Mouse (Mus musculus) common myeloid progenitor, adult 5-6 weeks (primary cell): ENCODE data around the gene Hic1. TPM values are rescaled to one million over a fixed set of nuclear protein-coding genes. Genes with fewer than 3 reads are reported as not detected.

Experiments used
- ATAC-seq: replicated peaks from 2 replicates; pipeline ENCODE4 v1.8.0; 2016; ENCODE audit warnings: low read depth, mild to moderate bottlenecking, moderate TSS enrichment, inconsistent platforms; ENCODE audit not compliant: poor library complexity, severe bottlenecking
- total RNA-seq: library from RNA; stranded (forward); fragments of 200-1000, 187-1606 nt; gene quantifications from 2 replicates; pipeline ENCODE4 v1.2.3, GENCODE M21; 2017

Hic1 gene
- total RNA-seq, 1 experiment from 2014 or later = 1.1 TPM

DNA sequence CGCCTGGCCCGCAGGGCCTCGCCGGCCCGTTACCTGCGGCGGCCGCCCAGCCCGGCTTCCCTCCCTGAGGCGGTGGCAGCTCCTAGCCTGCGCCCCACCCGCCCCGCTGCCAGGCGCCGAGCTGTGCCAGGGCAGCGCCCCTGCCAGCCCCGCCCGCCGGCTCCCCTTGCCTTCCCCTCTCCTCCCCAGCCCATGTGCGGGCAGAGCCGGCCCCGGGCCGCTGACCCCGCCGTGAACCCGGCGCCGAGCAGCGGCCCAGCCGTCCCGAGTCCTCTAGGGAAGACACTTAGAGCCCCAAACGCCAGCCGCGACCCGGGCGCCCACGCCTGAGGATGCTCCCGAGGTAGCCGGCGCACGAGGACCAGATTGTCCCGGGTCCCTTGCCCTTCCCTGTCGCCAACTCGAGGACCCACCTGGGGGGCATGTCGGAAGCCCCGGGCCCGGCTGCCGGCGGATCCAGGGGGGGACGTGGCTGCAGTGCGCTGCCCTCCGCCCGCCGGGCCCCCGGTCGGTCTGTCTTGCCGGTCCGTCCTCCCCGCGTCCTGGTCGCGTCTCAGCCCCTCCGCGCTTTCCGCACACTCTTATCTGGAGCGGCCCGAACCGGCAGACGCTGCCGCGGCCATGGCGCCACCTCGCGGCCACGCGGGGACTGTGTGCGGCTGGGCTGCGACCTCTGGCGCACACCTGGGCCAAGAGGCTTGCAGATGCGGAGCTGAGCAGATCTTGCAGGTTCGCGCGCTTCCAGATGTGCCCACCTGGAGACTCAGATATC, 543 bp downstream of the Hic1 start:
- ATAC-seq = 0 out of 2 replicates have a peak, but pooled peaks have one; percentile 11

GRCm38 (mm10) chr11:75167643-75168589, 1.4 kb downstream of the Hic1 start:
- no peak for ATAC-seq

- ATAC-seq = no peak
Observed at GRCm38 (mm10) chr11:75166861-75167642, 2.3 kb downstream of the Hic1 start.

DNA sequence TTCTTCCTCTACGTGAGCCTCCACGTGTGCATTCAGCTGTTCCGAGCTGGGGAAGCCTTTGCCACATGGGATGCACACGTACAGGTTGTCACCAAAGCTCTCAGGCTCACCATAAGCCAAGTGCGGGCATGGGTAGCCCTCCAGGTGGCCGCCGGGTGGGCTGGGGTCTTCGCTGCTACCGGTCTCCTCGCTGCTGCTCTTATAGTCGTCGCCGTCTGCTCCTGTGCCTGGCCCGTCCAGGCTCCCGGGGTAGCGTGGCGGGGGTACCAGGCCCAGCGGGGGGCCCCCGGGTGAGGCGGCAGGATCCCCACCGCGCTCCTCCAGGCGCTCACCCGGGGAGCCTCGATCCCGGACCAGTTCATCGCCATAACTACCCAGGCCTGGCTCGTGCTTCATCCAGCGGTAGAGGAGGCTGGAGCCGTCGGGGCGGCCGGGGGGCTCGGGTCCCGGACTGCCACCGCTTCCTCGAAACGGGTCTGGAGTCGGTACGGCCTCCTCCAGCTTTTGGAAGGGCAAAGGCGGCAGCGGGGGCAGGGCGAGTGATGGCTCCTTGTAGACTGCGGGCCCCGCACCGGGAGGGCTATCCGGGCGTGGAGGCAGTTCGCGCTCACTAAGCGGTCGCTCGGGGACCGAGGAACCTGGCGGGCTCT, 3.0 kb downstream of the Hic1 start:
- no peak for ATAC-seq

DNA sequence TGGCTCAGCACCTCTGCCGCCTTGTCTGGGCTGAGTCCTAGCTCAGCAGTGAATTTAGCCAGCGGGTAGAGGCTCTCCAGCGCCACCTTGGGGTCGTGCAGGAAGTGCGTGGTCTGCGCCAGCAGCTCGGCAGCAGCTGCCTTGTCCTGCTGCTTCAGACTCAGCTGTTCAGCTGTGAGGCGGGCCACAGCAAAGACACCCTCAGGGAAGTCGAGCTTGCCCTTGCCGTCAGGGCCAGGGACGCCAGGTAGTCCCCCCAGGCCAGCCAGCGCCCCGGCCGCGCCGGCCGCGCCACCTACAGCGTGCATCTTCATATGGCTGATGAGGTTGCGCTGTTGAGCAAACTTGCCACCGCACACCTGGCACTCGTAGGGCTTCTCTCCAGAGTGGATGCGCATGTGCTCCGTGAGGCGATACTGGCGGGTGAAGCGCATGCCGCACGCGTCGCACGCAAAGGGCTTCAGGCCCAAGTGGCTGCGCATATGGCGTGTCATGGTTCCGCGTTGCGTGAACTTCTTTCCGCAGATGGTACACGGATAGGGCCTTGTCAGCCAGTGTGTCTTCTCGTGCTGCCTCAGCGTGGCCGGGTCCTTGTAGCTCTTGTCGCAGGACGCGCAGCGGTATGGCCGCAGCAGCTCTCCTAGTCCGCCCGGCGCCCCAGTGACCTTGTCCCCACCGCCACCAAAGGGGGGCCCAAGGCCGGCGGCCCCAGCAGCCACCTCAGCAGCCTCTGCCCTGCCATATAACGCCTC, 3.7 kb downstream of the Hic1 start:
- peak; percentile 62 for ATAC-seq

- peak; percentile 76 for ATAC-seq
Observed at GRCm38 (mm10) chr11:75164750-75165149, 4.6 kb downstream of the Hic1 start.

DNA sequence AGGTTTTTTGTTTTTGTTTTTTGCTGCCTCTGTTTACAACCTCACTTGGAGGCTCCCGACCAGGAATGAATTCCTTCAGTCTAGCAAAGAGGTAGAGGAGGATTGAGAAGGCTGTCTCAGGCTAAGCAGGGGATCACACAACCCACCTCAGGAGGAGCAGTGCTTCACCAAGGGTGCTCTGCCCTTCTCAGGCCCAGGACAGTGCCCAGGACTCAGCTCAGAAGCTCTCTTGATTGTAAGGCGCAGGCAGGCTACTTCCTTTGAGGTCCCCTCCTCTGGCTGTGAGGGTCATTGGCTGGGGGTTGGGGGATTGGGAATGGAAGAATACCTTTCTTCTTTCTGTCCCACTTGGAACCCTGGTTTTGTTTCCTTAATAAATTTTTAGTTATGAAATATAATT, 5.3 kb downstream of the Hic1 start:
- no peak for ATAC-seq

DNA sequence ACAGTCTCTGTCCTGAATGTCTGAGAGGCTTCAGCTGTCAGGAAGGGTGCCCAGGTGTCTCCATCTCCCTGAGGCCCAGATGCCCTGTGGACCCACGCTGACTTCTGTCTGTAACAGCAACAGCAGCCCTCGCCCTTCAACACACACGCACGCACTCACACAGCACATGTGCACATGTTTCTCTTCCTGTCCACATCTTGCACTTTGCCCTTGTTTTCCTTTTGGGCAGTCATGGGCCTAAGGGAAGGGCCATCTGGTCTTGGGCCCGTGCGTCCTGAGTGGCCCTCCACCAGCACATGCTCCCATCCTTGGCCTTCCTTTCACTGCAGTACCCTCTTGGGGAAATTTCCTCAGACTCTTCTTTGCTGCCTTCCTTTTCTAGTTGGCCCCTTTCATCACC, 5.9 kb downstream of the Hic1 start:
- ATAC-seq = no peak

GRCm38 (mm10) chr11:75162591-75163080, 6.7 kb downstream of the Hic1 start:
- no peak for ATAC-seq

DNA sequence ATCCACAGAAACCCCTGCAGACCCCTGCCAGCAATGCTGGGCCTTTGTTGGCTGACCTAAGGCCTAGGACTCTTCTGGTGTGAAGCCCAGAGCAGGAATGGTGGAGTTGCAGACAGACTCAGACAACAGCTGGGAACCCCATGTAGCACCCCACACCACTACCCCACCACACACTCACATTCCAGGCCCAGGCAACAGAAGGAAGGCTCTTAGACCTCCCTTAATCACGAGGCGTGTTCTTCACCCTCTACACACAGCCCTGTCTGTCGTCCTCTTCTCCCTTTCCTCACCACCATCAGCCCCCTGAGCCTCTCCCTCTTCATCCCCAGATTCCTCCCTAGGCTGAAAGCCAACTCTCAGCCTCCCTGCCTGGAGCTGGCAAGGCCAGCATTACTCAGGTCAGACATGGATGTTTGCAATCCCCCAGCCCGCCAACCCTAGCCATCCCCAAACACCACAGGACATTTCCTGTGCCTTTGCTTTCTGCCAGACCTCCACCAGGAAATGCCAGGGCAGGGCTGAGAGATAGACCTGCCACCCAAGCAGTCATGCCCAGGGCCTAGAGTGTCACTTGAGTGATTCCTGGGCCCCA, 7.8 kb downstream of the Hic1 start:
- no peak for ATAC-seq

GRCm38 (mm10) chr11:75160954-75161353, 8.4 kb downstream of the Hic1 start:
- no peak for ATAC-seq

DNA sequence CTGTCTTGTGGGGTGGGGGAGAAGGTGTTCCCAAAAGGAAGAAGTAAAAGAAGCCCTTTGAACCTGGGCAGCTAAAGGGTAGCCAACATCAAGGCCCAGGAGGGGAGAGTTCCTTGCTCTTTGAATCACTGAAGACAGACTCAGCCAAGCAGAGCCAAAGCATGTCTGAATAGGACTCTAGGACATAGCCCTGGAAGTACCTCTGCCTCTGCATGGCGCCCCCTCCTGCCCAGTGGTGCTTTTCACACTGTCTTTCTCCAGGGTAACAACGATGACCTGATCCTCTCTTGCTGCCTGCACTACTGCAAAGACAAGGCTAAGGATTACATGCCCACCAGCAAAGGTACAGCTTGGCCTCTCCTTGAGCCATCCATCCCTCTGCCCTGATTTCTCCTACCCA, 9.8 kb downstream of the Hic1 start:
- ATAC-seq = peak; percentile 50; the same call in 1 of the 2 replicates

- peak; percentile 52 for ATAC-seq
Observed at GRCm38 (mm10) chr11:75158432-75158831, 10.9 kb downstream of the Hic1 start.

GRCm38 (mm10) chr11:75157901-75158300, 11.4 kb downstream of the Hic1 start:
- no peak for ATAC-seq

- ATAC-seq = no peak
Observed at GRCm38 (mm10) chr11:75157037-75157436, 12.3 kb downstream of the Hic1 start.

DNA sequence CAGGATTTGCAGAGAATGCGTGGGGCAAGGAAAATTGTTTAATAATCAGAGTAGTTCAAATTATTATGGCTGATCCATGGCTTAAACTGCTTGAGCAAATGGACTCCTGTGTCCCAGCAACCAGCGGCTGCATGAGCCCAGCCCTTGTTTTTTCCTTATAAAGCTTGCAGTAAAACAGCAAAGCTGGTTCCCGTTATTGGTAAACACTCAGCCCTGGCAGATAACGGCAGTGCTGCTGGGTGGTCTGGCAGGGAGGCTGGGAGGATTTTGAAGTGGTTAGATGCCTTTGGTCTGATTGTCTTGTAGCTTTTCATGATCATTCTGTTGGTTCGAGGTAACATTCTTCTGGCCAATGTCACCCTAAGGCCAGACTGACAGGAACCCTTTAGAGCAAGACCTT, 12.9 kb downstream of the Hic1 start:
- no peak for ATAC-seq

GRCm38 (mm10) chr11:75155985-75156384, 13.3 kb downstream of the Hic1 start:
- no peak for ATAC-seq

GRCm38 (mm10) chr11:75154053-75154585, 15.2 kb downstream of the Hic1 start:
- peak; percentile 68 for ATAC-seq
